Mouse (Mus musculus) urinary bladder, postnatal 25 days (tissue): ENCODE data around the gene Hsp90ab1.

Experiments
- DNase-seq: peaks from one replicate; pipeline ENCODE4 v3.0.0; 2022; ENCODE audit warnings: low spot score

The Hsp90ab1 gene

GRCm38 (mm10) chr17:45543115-45543514, 30.0 kb downstream of the Hsp90ab1 start:
- DNase-seq, result no peak

GRCm38 (mm10) chr17:45542705-45543104, 30.4 kb downstream of the Hsp90ab1 start:
- DNase-seq, result no peak

- DNase-seq, result no peak
Measured at GRCm38 (mm10) chr17:45542129-45542528, 30.9 kb downstream of the Hsp90ab1 start.

- DNase-seq, result no peak
Measured at GRCm38 (mm10) chr17:45539664-45540063, 33.4 kb downstream of the Hsp90ab1 start.

- no peak for DNase-seq
Measured at GRCm38 (mm10) chr17:45538394-45538793, 34.7 kb downstream of the Hsp90ab1 start.

GRCm38 (mm10) chr17:45536264-45536663, 36.8 kb downstream of the Hsp90ab1 start:
- no peak for DNase-seq

- no peak for DNase-seq
Measured at GRCm38 (mm10) chr17:45532896-45533295, 40.2 kb downstream of the Hsp90ab1 start.

GRCm38 (mm10) chr17:45530346-45530782, 42.7 kb downstream of the Hsp90ab1 start:
- DNase-seq, result no peak

GRCm38 (mm10) chr17:45526571-45526970, 46.5 kb downstream of the Hsp90ab1 start:
- DNase-seq, result no peak

- no peak for DNase-seq
Measured at GRCm38 (mm10) chr17:45524961-45525360, 48.1 kb downstream of the Hsp90ab1 start.

GRCm38 (mm10) chr17:45523263-45523662, 49.8 kb downstream of the Hsp90ab1 start, which contains the start of gene Tcte1:
Tcte1 (plus strand) TSS chr17:45523434.
- DNase-seq, result no peak

- DNase-seq, result no peak
Measured at GRCm38 (mm10) chr17:45520136-45520535, 52.9 kb downstream of the Hsp90ab1 start.

- no peak for DNase-seq
Measured at GRCm38 (mm10) chr17:45518766-45519475, 54.1 kb downstream of the Hsp90ab1 start.
